Mouse (Mus musculus) MEL (cell line): ENCODE measurements at regions not wholly inside any gene's neighbourhood (a gene's known extent, or its start where the extent isn't known, plus 50 kb on each side); places are given as distances from the start of the nearest gene placed in this dataset.

ENCODE experiments used
- DNase-seq: peaks from one replicate; pipeline ENCODE4 v3.0.0; 2011; ENCODE audit warnings: low read depth, low spot score
- H3K27ac ChIP-seq: 2 replicates; pipeline ENCODE4 v1.5.1; 2012; ENCODE audit warnings: low read depth, mild to moderate bottlenecking, control low read depth, low read length, moderate library complexity; ENCODE audit not compliant: control insufficient read depth
- H3K27me3 ChIP-seq, 2 experiments: fragments of 150-350 bp in 1 of 2; sonication (generic) in 1 of 2; 2 replicates each; pipeline ENCODE4 v1.6.1; 2012; ENCODE audit warnings: low read length in 2 of 2, mild to moderate bottlenecking in 2 of 2, improper control_type of control experiment in 1 of 2, moderate library complexity in 1 of 2; ENCODE audit not compliant: insufficient read depth in 2 of 2, control insufficient read depth in 1 of 2
- H3K36me3 ChIP-seq, 2 experiments: 2 replicates each; pipeline ENCODE4 v1.6.1; 2012 to 2014; ENCODE audit warnings: low read length in 2 of 2, improper control_type of control experiment in 1 of 2, inconsistent platforms in 1 of 2, mild to moderate bottlenecking in 1 of 2; ENCODE audit not compliant: insufficient read depth in 2 of 2, control insufficient read depth in 1 of 2
- H3K4me1 ChIP-seq, 2 experiments: fragments of 150-350 bp in 1 of 2; sonication (generic) in 1 of 2; 2 replicates each; pipeline ENCODE4 v1.6.1; 2012; ENCODE audit warnings: low read length in 2 of 2, improper control_type of control experiment in 1 of 2, mild to moderate bottlenecking in 1 of 2; ENCODE audit not compliant: insufficient read depth in 2 of 2, control insufficient read depth in 1 of 2
- H3K4me3 ChIP-seq, 2 experiments: fragments of 150-350 bp in 1 of 2; sonication (generic) in 1 of 2; 2 replicates each; pipeline ENCODE4 v1.5.1; 2012; ENCODE audit warnings: low read depth in 2 of 2, low read length in 2 of 2, mild to moderate bottlenecking in 2 of 2, moderate library complexity in 2 of 2, control low read depth in 1 of 2, improper control_type of control experiment in 1 of 2; ENCODE audit not compliant: control insufficient read depth in 1 of 2, insufficient read depth in 1 of 2
- H3K79me2 ChIP-seq: 2 replicates; pipeline ENCODE4 v1.6.1; 2012; ENCODE audit warnings: mild to moderate bottlenecking, low read length, moderate library complexity; ENCODE audit not compliant: control insufficient read depth, poor library complexity, insufficient read depth
- H3K9ac ChIP-seq: 2 replicates; pipeline ENCODE4 v1.6.1; 2012; ENCODE audit warnings: low read depth, mild to moderate bottlenecking, control low read depth, low read length, moderate library complexity; ENCODE audit not compliant: control insufficient read depth, poor library complexity, severe bottlenecking
- H3K9me3 ChIP-seq: fragments of 150-350 bp; sonication (generic); replicated peaks from 2 replicates; pipeline ENCODE4 v1.6.1; 2012; ENCODE audit warnings: mild to moderate bottlenecking, low read length, improper control_type of control experiment, moderate library complexity; ENCODE audit not compliant: insufficient read depth
- CHD1 ChIP-seq: IDR thresholded peaks from 2 replicates; pipeline ENCODE4 v1.6.1; 2012; ENCODE audit warnings: low read depth, mild to moderate bottlenecking, inconsistent platforms, low read length, improper control_type of control experiment
- CHD2 ChIP-seq: IDR thresholded peaks from 2 replicates; pipeline ENCODE4 v1.6.1; 2011; ENCODE audit warnings: low read length, improper control_type of control experiment
- CTCF ChIP-seq, 3 experiments: IDR thresholded peaks in 2 of 3; conservative IDR thresholded peaks in 1 of 3; 2 replicates each; pipeline ENCODE4 v1.5.1; 2011 to 2012; ENCODE audit warnings: low read length in 3 of 3, low read depth in 2 of 3, mild to moderate bottlenecking in 2 of 3, improper control_type of control experiment in 1 of 3, inconsistent platforms in 1 of 3, mixed read lengths in 1 of 3, moderate library complexity in 1 of 3; ENCODE audit not compliant: control insufficient read depth in 1 of 3, insufficient read depth in 1 of 3, poor library complexity in 1 of 3, severe bottlenecking in 1 of 3
- ELF1 ChIP-seq: IDR thresholded peaks from 2 replicates; pipeline ENCODE4 v1.6.1; 2014; ENCODE audit warnings: low read depth, mild to moderate bottlenecking, inconsistent platforms, low read length, improper control_type of control experiment, moderate library complexity
- GATA1 ChIP-seq: IDR thresholded peaks from 2 replicates; pipeline ENCODE4 v1.6.1; 2011; ENCODE audit warnings: low read depth, low read length, improper control_type of control experiment
- HCFC1 ChIP-seq: IDR thresholded peaks from 2 replicates; pipeline ENCODE4 v1.6.1; 2012; ENCODE audit warnings: low read depth, mild to moderate bottlenecking, inconsistent platforms, low read length, improper control_type of control experiment, moderate library complexity
- JUND ChIP-seq: IDR thresholded peaks from 2 replicates; pipeline ENCODE4 v1.6.1; 2011; ENCODE audit warnings: low read depth, mild to moderate bottlenecking, improper control_type of control experiment, low read length
- MEF2A ChIP-seq: IDR thresholded peaks from 2 replicates; pipeline ENCODE4 v1.6.1; 2014; ENCODE audit warnings: low read depth, mild to moderate bottlenecking, inconsistent platforms, low read length, improper control_type of control experiment; ENCODE audit not compliant: poor library complexity, insufficient replicate concordance, severe bottlenecking; ENCODE audit errors: extremely low read depth
- POLR2A ChIP-seq, 2 experiments: IDR thresholded peaks; 2 replicates each; pipeline ENCODE4 v1.6.1; 2011 to 2012; ENCODE audit warnings: low read length in 2 of 2, mild to moderate bottlenecking in 2 of 2, control low read depth in 1 of 2, improper control_type of control experiment in 1 of 2, low read depth in 1 of 2, moderate library complexity in 1 of 2; ENCODE audit not compliant: control insufficient read depth in 1 of 2, insufficient read depth in 1 of 2, poor library complexity in 1 of 2
- POLR2AphosphoS5 ChIP-seq: IDR thresholded peaks from 2 replicates; pipeline ENCODE4 v1.6.1; 2012; ENCODE audit warnings: low read depth, borderline replicate concordance, mild to moderate bottlenecking, inconsistent platforms, low read length, moderate library complexity, mixed read lengths
- RAD21 ChIP-seq: IDR thresholded peaks from 2 replicates; pipeline ENCODE4 v1.6.1; 2011; ENCODE audit warnings: mild to moderate bottlenecking, low read depth, low read length, improper control_type of control experiment
- TBP ChIP-seq: IDR thresholded peaks from 2 replicates; pipeline ENCODE4 v1.8.0; 2011; ENCODE audit warnings: low read depth, low read length, improper control_type of control experiment
- TCF12 ChIP-seq: IDR thresholded peaks from 2 replicates; pipeline ENCODE4 v1.6.1; 2014; ENCODE audit warnings: low read depth, mild to moderate bottlenecking, inconsistent platforms, low read length, improper control_type of control experiment, moderate library complexity
- UBTF ChIP-seq: IDR thresholded peaks from 2 replicates; pipeline ENCODE4 v1.6.1; 2012; ENCODE audit warnings: low read depth, mild to moderate bottlenecking, inconsistent platforms, low read length, improper control_type of control experiment, moderate library complexity, borderline replicate concordance; ENCODE audit not compliant: insufficient read depth
- USF1 ChIP-seq: IDR thresholded peaks from 2 replicates; pipeline ENCODE4 v1.6.1; 2014; ENCODE audit warnings: low read depth, mild to moderate bottlenecking, inconsistent platforms, low read length, improper control_type of control experiment, moderate library complexity
- ZC3H11A ChIP-seq: IDR thresholded peaks from 2 replicates; pipeline ENCODE4 v1.6.1; 2012; ENCODE audit warnings: low read depth, mild to moderate bottlenecking, inconsistent platforms, low read length, improper control_type of control experiment
- ZMIZ1 ChIP-seq: IDR thresholded peaks from 2 replicates; pipeline ENCODE4 v1.6.1; 2012; ENCODE audit warnings: low read depth, mild to moderate bottlenecking, inconsistent platforms, low read length, improper control_type of control experiment, moderate library complexity

DNA sequence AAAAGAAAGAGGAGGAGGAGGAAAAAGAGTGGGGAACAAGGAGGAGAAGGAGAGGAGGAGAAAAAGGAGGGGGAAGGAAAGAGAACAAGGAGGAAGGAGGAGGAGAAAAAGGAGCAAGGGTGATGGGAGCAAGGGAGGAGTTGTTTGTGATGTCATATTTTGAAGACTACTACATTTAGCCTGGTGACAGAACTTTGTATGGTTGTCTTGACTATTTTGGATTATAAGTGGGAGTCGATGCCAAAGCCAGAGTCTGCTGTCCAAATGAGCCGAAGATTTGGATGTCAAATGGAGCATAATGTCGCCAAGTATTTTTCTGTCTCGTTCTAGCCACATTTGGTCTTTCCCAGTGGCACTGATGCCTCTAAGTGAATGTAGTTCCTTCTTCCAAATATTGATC, 128.2 kb upstream of the Tent5a start:
- H3K4me3 ChIP-seq = no peak overlapping the region
- H3K9ac ChIP-seq = no peak overlapping the region
- H3K36me3 ChIP-seq = no peaks in the 10 kb centered on the region
- no peak overlapping the region for H3K27ac ChIP-seq
- TF ChIP-seq GATA1 (no peak), UBTF (no peak)
- H3K79me2 ChIP-seq = no peaks in the 10 kb centered on the region
- no peaks in the 10 kb centered on the region for H3K4me1 ChIP-seq
- no peak for DNase-seq
- H3K27me3 ChIP-seq = no peaks in the 10 kb centered on the region; a peak in 1 of 4 replicates
- no peaks in the 10 kb centered on the region for H3K9me3 ChIP-seq

DNA sequence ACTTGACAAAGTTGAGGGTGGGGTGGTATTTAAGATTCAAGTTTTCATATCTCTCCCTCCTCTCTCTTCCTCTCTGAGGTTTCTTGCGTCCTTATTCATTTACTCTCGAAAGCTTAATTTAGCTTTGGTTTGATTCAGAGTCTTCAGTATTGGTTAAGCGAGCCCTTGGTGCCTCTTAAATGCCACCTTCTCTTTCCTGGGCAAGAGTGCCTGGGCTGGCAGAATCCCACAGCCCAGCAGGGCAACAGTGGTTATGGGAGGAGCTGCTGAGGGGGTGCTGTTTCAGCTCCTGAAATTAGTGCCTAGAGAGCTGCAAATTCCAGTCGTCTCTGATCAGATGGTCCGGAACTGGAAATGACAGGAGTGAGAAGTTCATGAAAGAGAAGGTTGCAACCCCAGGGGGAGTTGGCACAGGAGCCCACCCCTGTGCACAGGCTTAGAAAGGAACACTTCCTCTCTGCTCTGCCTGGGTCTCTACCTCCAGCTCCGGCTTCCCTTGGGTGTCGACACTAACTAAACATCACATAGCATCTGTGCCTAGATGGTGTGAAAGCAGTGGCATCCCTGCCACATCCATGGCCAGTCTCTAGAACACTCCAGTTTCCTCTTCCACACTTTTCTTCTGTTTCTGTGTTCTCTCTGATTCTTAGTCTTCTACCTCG, 125.2 kb upstream of the Tent5a start:
- no peaks in the 10 kb centered on the region for H3K27me3 ChIP-seq
- TF ChIP-seq MEF2A (no peak), CHD2 (no peak), USF1 (no peak), TCF12 (no peak), POLR2AphosphoS5 (no peak), ZC3H11A (no peak), CTCF (IDR thresholded peaks at IDR 0.05 in 2 of 3, conservative IDR thresholded peaks at IDR 0.05 in 1 of 3; ENCODE audit: control insufficient read depth in 1 of 3, insufficient read depth in 1 of 3, low read depth in 2 of 3, low read length in 3 of 3, poor library complexity in 1 of 3, severe bottlenecking in 1 of 3) (no peak), TBP (no peak), CHD1 (no peak), UBTF (no peak), JUND (no peak), ELF1 (no peak), GATA1 (no peak), RAD21 (no peak)
- H3K9ac ChIP-seq = no peak overlapping the region
- no peaks in the 10 kb centered on the region for H3K79me2 ChIP-seq
- no peaks in the 10 kb centered on the region for H3K4me1 ChIP-seq
- H3K4me3 ChIP-seq = no peak overlapping the region
- no peak for DNase-seq
- H3K27ac ChIP-seq = no peak overlapping the region
- no peaks in the 10 kb centered on the region for H3K36me3 ChIP-seq
- no peaks in the 10 kb centered on the region for H3K9me3 ChIP-seq

DNA sequence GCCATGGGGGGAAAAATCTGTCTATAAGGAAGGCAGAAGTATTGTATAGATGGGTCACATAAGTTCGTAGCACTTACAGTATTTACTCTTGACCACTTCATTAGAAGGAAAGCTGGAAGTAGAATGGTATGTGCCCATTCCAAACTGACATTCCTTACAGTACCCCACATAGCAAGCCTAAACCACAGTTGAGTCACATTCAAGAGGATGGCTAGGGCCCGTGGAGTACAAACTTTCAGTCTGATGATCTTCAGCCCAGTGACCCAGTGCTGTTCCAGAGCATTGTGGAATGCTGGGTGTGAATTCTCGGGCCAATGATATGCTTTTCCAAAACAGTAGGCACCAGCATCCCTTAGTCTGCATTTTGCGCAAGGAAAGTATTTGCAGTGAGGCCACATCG, 124.2 kb upstream of the Tent5a start:
- Histone ChIP-seq H3K9ac (no peak overlapping the region), H3K4me1 (no peaks in the 10 kb centered on the region), H3K27me3 (no peaks in the 10 kb centered on the region), H3K4me3 (no peak overlapping the region), H3K36me3 (no peaks in the 10 kb centered on the region), H3K79me2 (no peaks in the 10 kb centered on the region), H3K9me3 (no peaks in the 10 kb centered on the region), H3K27ac (no peak overlapping the region)
- TF ChIP-seq HCFC1 (no peak), POLR2A (IDR thresholded peaks at IDR 0.05; ENCODE audit: control insufficient read depth in 1 of 2, insufficient read depth in 1 of 2, low read depth in 1 of 2, low read length in 2 of 2, poor library complexity in 1 of 2) (no peak), ZMIZ1 (no peak), POLR2AphosphoS5 (no peak)
- no peak for DNase-seq
